Mouse (Mus musculus): Measurements from ENCODE around the gene Rps15. TPM values are rescaled to one million over a fixed set of nuclear protein-coding genes. Genes with fewer than 3 reads are reported as not detected.

Gene Rps15
- total RNA-seq, 2 experiments from 2014 or later = 1,162 to 1,195 TPM

GRCm38 (mm10) chr10:80285222-80286070 is 6.8 kb upstream of the Rps15 start:
- DNase-seq (ENCODE audit: low spot score in 2 of 2) = peak in 1 of 2 experiments; percentile 28

GRCm38 (mm10) chr10:80288097-80288496 is 4.2 kb upstream of the Rps15 start:
- DNase-seq (ENCODE audit: low spot score in 2 of 2) = no peak

- DNase-seq (ENCODE audit: low spot score in 2 of 2) = no peak
Measured at GRCm38 (mm10) chr10:80288657-80289056, 3.6 kb upstream of the Rps15 start.

GRCm38 (mm10) chr10:80293325-80293724 is 1.1 kb downstream of the Rps15 start:
- DNase-seq (ENCODE audit: low spot score in 2 of 2) = no peak

- DNase-seq (ENCODE audit: low spot score in 2 of 2) = no peak
Measured at GRCm38 (mm10) chr10:80294311-80294710, 2.1 kb downstream of the Rps15 start.

- no peak for DNase-seq (ENCODE audit: low spot score in 2 of 2)
Measured at GRCm38 (mm10) chr10:80294788-80295303, 2.6 kb downstream of the Rps15 start.

- peak; percentile 62 to 63 for DNase-seq (ENCODE audit: low spot score in 2 of 2)
Measured at GRCm38 (mm10) chr10:80295618-80296425, 3.6 kb downstream of the Rps15 start, which contains the start of gene Apc2. Apc2 (plus strand) TSS chr10:80295977.

GRCm38 (mm10) chr10:80296824-80297223 is 4.6 kb downstream of the Rps15 start:
- DNase-seq (ENCODE audit: low spot score in 2 of 2) = no peak

- DNase-seq (ENCODE audit: low spot score in 2 of 2) = no peak
Measured at GRCm38 (mm10) chr10:80297526-80298133, 5.4 kb downstream of the Rps15 start.

- DNase-seq (ENCODE audit: low spot score in 2 of 2) = no peak
Measured at GRCm38 (mm10) chr10:80298571-80299281, 6.5 kb downstream of the Rps15 start.

- DNase-seq (ENCODE audit: low spot score in 2 of 2) = no peak
Measured at GRCm38 (mm10) chr10:80299301-80299700, 7.0 kb downstream of the Rps15 start.

GRCm38 (mm10) chr10:80299824-80300223 is 7.6 kb downstream of the Rps15 start:
- no peak for DNase-seq (ENCODE audit: low spot score in 2 of 2)

GRCm38 (mm10) chr10:80300672-80301181 is 8.5 kb downstream of the Rps15 start:
- DNase-seq (ENCODE audit: low spot score in 2 of 2) = no peak

GRCm38 (mm10) chr10:80301256-80302081 is 9.2 kb downstream of the Rps15 start:
- no peak for DNase-seq (ENCODE audit: low spot score in 2 of 2)

GRCm38 (mm10) chr10:80302082-80302355 is 9.8 kb downstream of the Rps15 start:
- no peak for DNase-seq (ENCODE audit: low spot score in 2 of 2)

- peak in 1 of 2 experiments; percentile 66 for DNase-seq (ENCODE audit: low spot score in 2 of 2)
Measured at GRCm38 (mm10) chr10:80302471-80302881, 10.2 kb downstream of the Rps15 start.

- no peak for DNase-seq (ENCODE audit: low spot score in 2 of 2)
Measured at GRCm38 (mm10) chr10:80304458-80304857, 12.2 kb downstream of the Rps15 start.

- DNase-seq (ENCODE audit: low spot score in 2 of 2) = no peak
Measured at GRCm38 (mm10) chr10:80304862-80305261, 12.6 kb downstream of the Rps15 start.

- no peak for DNase-seq (ENCODE audit: low spot score in 2 of 2)
Measured at GRCm38 (mm10) chr10:80311560-80311959, 19.3 kb downstream of the Rps15 start.
